Mouse (Mus musculus): ENCODE data around the gene March2. TPM values are rescaled to one million over a fixed set of nuclear protein-coding genes. Genes with fewer than 3 reads are reported as not detected.

March2 gene
- total RNA-seq, 4 experiments from 2014 or later = 85.6 to 95.3 (median 89.9) TPM

DNA sequence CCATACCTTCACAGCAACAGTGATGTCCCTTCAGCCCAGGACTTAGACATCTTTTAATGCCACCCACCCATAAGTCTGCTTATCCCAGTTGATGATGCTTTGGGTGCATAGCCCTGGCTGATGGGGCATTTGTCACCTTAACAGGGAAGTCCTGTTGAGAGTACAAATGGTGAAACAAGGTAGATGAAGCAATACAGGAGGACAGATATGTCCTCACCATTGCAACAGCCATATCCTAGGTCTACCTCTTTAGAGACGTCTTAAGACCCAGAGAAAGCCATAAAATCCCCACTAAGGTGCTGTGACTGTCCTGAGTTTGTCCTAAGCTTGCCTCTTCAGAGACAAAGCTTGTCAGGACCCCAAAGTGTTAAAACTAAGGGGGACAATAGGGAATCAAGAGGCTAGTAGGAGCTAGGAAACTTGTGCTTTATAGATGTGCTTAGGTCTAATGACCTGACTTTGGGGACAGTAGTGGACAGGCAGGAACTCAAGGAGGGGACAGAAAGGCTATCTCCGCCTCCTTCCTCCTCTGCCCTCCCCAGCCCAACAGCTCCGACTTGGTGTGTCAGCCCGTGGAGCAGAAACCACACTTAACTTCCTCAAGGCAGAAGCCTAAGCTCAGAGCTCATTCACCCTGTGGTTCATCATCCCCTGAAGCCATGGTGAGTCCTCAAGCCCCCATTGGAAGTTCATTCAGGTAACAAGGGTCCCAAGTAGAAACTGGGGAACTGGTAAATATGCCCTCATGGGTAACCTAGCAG lies 80.8 kb downstream of the March2 start, which contains the start of gene Pram1:
TSS of gene Pram1 (plus strand) at position 541 of the 761 bp plus-strand sequence.
- DNase-seq (ENCODE audit: low spot score in 2 of 2) = no peak

GRCm38 (mm10) chr17:33637038-33637437 lies 81.4 kb downstream of the March2 start:
- peak in 1 of 2 experiments; percentile 54 for DNase-seq (ENCODE audit: low spot score in 2 of 2)

Other genes with a start within 250 kb of the March2 start
- 10 to 100 TPM; 21.2 to 29.5 (median 26.3) TPM for gene Adamts10, start 194.5 kb downstream of the March2 start, total RNA-seq (2022)
- 1 to 10 TPM; 1.7 to 6.7 (median 3.8) TPM for gene Myo1f, start 163.0 kb downstream of the March2 start, total RNA-seq (2022)
- gene Zfp414, start 89.6 kb downstream of the March2 start, total RNA-seq (2022) = 10 to 100 TPM; 49.7 to 56.8 (median 52.8) TPM
- gene Pram1, start 80.6 kb downstream of the March2 start, total RNA-seq (2022) = under 1 TPM in 1 of 4 experiments, not detected in 3; 0.37 TPM
- 100 to 1,000 TPM in 3 of 4 experiments, 10 to 100 TPM in 1; 92.0 to 129 (median 113) TPM for gene Hnrnpm, start 31.8 kb downstream of the March2 start, total RNA-seq (2022)
- gene Rab11b, start 41.9 kb upstream of the March2 start, total RNA-seq (2022) = 100 to 1,000 TPM; 351 to 365 (median 357) TPM
- gene Angptl4, start 63.2 kb upstream of the March2 start, total RNA-seq (2022) = 1 to 10 TPM; 2.3 to 3.2 (median 2.5) TPM
- 10 to 100 TPM; 27.6 to 33.8 (median 31.5) TPM for gene Kank3, start 91.8 kb upstream of the March2 start, total RNA-seq (2022)
- 100 to 1,000 TPM; 672 to 810 (median 775) TPM for gene Rps28, start 105.9 kb upstream of the March2 start, total RNA-seq (2022)
- 100 to 1,000 TPM; 193 to 206 (median 201) TPM for gene Ndufa7, start 105.9 kb upstream of the March2 start, total RNA-seq (2022)
- gene Cd320, start 124.4 kb upstream of the March2 start, total RNA-seq (2022) = 10 to 100 TPM; 23.3 to 27.1 (median 24.8) TPM
- gene Gm7029, start 155.2 kb upstream of the March2 start, total RNA-seq (2022) = not detected
- gene Kifc1, start 172.0 kb upstream of the March2 start, total RNA-seq (2022) = 1 to 10 TPM; 2.0 to 3.0 (median 2.9) TPM
- gene Platr17, start 186.5 kb upstream of the March2 start, total RNA-seq (2022) = 1 to 10 TPM in 2 of 4 experiments, not detected in 2; 1.3 to 1.6 TPM
- gene Daxx, start 190.7 kb upstream of the March2 start, total RNA-seq (2022) = 10 to 100 TPM; 24.0 to 31.9 (median 27.1) TPM
- 10 to 100 TPM; 53.0 to 74.3 (median 56.5) TPM for gene Tapbp, start 197.2 kb upstream of the March2 start, total RNA-seq (2022)
- gene Zbtb22, start 197.2 kb upstream of the March2 start, total RNA-seq (2022) = 10 to 100 TPM; 36.8 to 44.6 (median 41.3) TPM
- gene Rgl2, start 210.9 kb upstream of the March2 start, total RNA-seq (2022) = 10 to 100 TPM; 48.9 to 73.4 (median 60.6) TPM
- gene Pfdn6, start 221.7 kb upstream of the March2 start, total RNA-seq (2022) = 100 to 1,000 TPM in 1 of 4 experiments, 10 to 100 TPM in 3; 81.6 to 112 (median 95.7) TPM
- 10 to 100 TPM; 10.9 to 14.7 (median 13.7) TPM for gene Wdr46, start 222.0 kb upstream of the March2 start, total RNA-seq (2022)
- 1 to 10 TPM; 5.8 to 6.9 (median 6.2) TPM for gene B3galt4, start 232.8 kb upstream of the March2 start, total RNA-seq (2022)
- gene Vps52, start 237.1 kb upstream of the March2 start, total RNA-seq (2022) = 10 to 100 TPM; 70.6 to 79.6 (median 72.8) TPM
- 100 to 1,000 TPM; 328 to 351 (median 339) TPM for gene Rps18, start 237.3 kb upstream of the March2 start, total RNA-seq (2022)